Mouse (Mus musculus) layer of hippocampus, adult 8-10 months (tissue): Measurements from ENCODE around the gene P2rx4. TPM values are rescaled to one million over a fixed set of nuclear protein-coding genes. Genes with fewer than 3 reads are reported as not detected.

Source experiments
- DNase-seq, 2 experiments: peaks; one replicate each; pipeline ENCODE4 v3.0.0; 2022; ENCODE audit warnings: low spot score in 2 of 2
- total RNA-seq, 4 experiments: library from RNA; stranded (reverse); gene quantifications; 2 replicates each; pipeline ENCODE4 v1.2.4; 2022

P2rx4 gene
- total RNA-seq, 4 experiments from 2014 or later, result 16.6 to 28.6 (median 20.2) TPM

GRCm38 (mm10) chr5:122702156-122702555 lies 5.2 kb upstream of the P2rx4 start:
- no peak for DNase-seq

DNA sequence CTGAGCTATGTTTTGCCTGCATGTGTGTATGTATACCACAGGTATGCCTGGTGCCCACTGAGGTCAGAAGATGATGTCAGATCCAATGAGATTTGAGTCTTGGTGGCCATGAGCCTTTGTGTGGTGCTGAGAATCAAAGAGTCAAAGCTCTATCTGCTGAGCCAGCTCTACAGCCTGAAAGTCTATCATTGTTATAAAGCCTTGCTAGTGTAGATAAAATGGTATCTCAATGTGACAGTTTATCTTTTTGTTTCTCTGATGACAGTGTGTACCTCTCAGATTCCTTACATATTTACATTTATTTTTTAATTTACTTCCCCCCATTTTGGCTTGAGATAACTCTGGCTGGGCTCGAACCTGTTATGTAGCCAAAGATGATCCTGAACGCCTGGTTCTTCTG lies 3.8 kb upstream of the P2rx4 start:
- DNase-seq, result no peak

DNA sequence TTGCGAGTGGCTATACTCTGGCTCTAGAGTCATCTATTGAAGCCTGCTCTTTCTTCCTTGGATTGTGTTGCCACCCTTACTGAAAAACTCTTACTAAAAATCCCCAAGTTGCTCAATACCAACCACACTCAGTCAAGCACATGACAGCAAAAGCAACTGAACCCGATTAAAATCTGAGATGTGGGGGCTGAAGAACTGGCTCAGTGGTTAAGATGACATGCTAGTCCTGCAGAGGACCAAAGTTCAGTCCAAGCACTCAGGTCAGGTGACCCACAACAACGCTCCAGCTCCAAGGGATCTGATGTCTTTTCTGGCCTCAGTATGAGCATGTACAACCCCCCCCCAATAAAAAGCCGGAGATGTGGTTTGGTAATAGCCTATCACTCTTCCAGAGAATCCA lies 2.8 kb upstream of the P2rx4 start:
- no peak for DNase-seq

GRCm38 (mm10) chr5:122705174-122705573 lies 2.2 kb upstream of the P2rx4 start:
- no peak for DNase-seq

GRCm38 (mm10) chr5:122706917-122707275 lies 448 bp upstream of the P2rx4 start:
- no peak for DNase-seq

DNA sequence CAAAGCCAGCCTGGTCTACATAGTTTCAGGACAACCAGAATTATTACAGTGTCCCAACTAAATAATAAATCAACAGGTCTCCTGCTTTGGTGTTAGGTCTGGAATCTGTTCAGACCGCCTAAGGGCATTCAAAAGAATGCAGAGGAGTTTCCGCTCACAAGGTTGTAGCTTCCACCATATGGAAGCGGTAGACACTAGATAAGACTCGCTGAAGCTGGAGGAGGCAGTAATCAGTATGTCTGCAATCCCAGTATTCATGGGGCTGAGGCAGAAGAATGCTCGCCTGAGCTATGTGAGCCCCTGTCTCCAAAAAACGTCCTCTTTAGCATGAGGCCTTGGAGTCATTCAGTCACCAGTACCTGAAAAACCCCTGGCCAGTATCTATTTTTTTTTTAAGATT lies 1.5 kb downstream of the P2rx4 start:
- no peak for DNase-seq

DNA sequence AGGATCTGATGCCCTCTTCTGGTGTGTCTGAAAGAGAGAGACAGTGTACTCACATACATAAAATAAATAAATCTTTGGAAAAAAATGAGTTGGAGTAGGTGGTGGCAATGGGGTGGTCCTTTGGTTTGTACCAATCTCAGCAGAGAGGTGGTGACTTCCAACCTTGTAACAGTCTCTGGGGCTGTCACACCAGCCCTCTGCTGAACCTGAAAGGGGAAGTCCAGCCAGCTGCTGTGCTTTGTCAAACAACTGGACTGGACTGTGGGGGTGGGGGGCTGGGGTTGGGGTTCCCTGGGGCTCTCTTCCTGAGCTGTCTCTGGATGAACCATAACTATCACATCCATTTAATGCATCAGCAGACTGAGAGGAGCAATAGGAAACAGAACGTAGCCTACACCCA lies 8.4 kb downstream of the P2rx4 start:
- DNase-seq, result no peak

- DNase-seq, result no peak
Measured at GRCm38 (mm10) chr5:122716793-122717192, 9.4 kb downstream of the P2rx4 start.

- DNase-seq, result no peak
Measured at GRCm38 (mm10) chr5:122718400-122718799, 11.1 kb downstream of the P2rx4 start.

- no peak for DNase-seq
Measured at GRCm38 (mm10) chr5:122719168-122719567, 11.8 kb downstream of the P2rx4 start.

DNA sequence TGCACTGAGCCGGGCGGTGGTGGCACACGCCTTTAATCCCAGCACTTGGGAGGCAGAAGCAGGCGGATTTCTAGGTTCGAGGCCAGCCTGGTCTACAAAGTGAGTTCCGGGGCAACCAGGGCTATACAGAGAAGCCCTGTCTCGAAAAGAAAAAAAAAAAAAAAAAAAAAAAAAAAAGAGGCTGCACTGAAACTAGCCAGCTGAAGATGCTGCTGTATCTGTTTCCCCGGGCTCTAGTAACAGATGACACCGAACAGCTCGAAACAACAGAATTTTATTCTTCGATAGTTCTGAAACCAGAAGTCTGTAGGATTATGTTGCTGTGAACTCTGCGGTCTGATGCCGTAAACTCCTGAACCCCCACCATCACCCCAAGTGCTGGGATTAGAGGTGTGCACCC lies 18.1 kb downstream of the P2rx4 start:
- no peak for DNase-seq

GRCm38 (mm10) chr5:122726068-122726467 lies 18.7 kb downstream of the P2rx4 start:
- DNase-seq, result peak; percentile 58 to 77

DNA sequence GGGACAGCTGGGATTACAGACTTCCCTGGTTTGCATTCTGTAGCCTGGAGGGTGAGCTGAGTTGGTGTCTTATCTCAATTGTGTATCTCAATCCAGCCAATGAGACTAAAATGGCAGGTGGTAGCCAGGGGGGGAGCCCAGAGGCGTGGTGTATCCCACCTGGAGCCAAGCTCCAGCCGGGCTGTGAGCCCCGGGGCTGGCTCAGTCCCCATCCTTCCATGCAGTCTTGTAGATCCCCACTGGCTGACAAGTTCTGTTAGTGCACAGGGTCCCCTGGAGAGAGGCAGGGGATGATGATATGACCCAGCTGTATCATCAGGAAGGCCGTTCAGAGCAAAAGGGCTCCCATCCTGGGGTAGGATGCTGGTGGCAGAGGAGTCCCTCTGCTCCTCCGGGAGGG lies 19.3 kb downstream of the P2rx4 start:
- no peak for DNase-seq

DNA sequence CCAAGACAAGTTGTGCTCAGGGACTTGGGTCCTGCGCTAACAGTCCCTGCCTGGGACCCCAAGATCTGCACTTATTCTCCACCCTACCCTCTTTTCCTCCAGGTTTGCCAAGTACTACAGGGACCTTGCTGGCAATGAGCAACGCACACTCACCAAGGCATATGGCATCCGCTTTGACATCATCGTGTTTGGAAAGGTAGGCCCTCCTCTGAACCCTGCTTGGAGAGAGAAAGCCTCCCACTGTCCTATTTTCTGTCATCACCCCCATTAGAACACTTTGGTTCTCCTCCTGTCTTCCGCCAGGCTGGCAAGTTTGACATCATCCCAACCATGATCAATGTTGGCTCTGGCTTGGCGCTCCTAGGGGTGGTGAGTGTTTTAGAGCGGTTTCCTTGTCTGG lies 19.8 kb downstream of the P2rx4 start:
- DNase-seq, result no peak

GRCm38 (mm10) chr5:122730776-122731175 lies 23.4 kb downstream of the P2rx4 start:
- no peak for DNase-seq

DNA sequence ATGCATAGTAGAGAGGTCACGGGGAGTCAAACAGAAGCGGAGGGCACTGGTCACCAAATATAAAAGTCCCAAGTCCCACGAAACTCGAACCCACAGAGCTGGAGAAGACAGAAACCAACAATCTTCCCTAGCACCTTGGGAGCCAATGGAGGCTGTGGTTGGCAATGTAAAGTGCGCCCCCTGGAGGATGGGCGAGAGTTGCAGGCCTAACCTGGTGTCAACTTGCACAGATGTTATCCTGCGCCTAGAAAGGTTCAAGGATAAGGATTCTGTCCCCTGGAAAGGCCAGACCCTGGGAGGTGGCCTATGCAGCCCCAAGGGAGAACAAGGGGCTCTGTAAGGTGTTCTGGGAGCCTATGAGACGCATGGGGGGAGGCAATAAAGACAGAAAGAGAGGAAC lies 24.0 kb downstream of the P2rx4 start:
- DNase-seq, result peak in 1 of 2 experiments; percentile 63

- DNase-seq, result no peak
Measured at GRCm38 (mm10) chr5:122731991-122732673, 24.8 kb downstream of the P2rx4 start.

- no peak for DNase-seq
Measured at GRCm38 (mm10) chr5:122733881-122734280, 26.5 kb downstream of the P2rx4 start.

DNA sequence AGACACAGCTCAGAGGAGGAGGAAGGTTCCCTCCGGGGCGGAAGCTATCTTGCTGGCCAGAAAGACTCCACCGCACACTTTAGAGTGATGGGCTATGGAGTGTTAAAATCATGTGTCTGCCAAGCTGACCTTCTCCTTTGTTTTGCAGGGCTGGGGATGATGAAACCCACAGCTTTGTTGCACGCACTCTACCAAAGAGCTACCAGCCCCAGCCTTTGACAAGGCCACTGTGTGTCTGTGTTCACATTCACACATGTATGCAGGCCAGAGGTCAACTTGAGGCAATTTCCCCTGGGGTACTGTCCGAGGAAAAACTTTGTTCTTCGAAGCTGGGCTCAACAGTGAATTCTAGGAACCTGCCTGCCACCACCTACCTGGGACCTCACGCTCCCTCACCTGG lies 28.5 kb downstream of the P2rx4 start:
- DNase-seq, result no peak

GRCm38 (mm10) chr5:122736761-122737160 lies 29.4 kb downstream of the P2rx4 start:
- DNase-seq, result no peak

DNA sequence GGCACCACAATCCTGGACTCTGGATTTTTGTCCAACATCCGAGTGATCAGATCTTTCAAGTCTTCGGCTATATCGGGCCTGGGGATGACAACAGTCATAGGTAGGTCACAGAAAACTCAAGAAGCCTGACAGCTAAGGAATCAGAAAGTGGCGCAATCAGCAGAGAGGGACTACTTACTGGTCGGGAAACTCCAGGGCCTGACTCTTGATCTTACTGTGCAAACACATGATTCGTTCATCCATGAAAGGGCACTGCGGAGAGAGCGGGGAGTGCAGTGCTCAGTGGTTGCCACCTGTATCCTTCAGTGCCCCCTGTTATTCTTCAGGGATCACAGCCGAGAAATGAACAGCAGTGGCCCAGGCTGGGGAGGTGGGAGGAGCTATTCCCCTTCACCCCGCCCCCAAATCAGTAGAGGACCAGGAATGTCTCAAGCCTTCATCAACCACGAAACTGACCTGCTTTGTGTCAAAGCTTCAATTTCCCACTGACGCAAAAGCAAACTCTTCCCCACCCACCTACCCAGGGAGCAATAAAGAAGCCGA lies 36.6 kb downstream of the P2rx4 start:
- no peak for DNase-seq

- no peak for DNase-seq
Measured at GRCm38 (mm10) chr5:122747950-122748349, 40.6 kb downstream of the P2rx4 start.

DNA sequence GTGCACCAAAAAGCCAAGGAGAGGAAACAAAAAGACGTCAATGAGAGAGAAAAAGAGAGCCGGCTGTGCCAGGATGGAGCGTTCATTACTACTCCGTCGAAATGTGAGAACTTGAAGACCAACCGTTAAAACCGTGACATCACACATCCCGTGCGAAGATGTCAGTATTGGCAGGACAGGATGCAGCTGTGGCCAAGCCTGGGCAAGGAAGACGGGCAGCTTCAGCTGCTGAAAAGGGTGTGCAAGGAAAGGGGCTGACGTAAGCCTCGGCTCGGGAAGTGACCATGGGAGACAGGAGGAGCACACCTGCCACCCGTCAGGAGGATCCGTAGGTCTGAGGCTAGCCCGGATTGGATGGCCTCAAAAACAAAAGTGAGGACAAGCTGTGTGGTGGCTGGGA lies 47.1 kb downstream of the P2rx4 start:
- DNase-seq, result no peak

- DNase-seq, result no peak
Measured at GRCm38 (mm10) chr5:122755620-122756019, 48.3 kb downstream of the P2rx4 start.
